Mouse (Mus musculus): ENCODE measurements around the gene Lurap1l.

- TF ChIP-seq CTCF (IDR thresholded peaks at IDR 0.05; ENCODE audit: extremely low read depth, insufficient read length, insufficient replicate concordance, low read depth, low read length) (no peak), POLR2A (IDR thresholded peaks at IDR 0.05; ENCODE audit: low read depth, low read length) (no peak)
These were observed 7.4 kb downstream of the Lurap1l start for GRCm38 (mm10) chr4:80917812-80918211.

Measured in small intestine, adult 2 months (tissue).